Mouse (Mus musculus): Measurements from ENCODE around the gene Gm5447. TPM values are rescaled to one million over a fixed set of nuclear protein-coding genes. Genes with fewer than 3 reads are reported as not detected.

Gm5447 gene
- polyA plus RNA-seq (2016; fragmentation: Nextera tagmentation; extraction: Ambion mirVana): 0.17 and 0.27 TPM in 2 replicates

GRCm38 (mm10) chr13:30973501-30974246 lies at the start of gene Gm5447, which contains the start of gene Exoc2:
Gene Gm5447, plus strand, starts transcription at chr13:30974204.
Gene Exoc2, minus strand, starts transcription at chr13:30974093.
- peak; percentile 94 for ATAC-seq (ENCODE audit: insufficient number of reproducible peaks, insufficient read depth, low FRiP score, low TSS enrichment)
- peak within 1 kb of the TSS; percentile 67 for H3K4me2 ChIP-seq (replicated peaks)
- peaks cover 5% of the 10 kb centered on the region; the same call in 1 of the 2 replicates for H3K4me1 ChIP-seq
- H3K4me3 ChIP-seq: peak within 1 kb of the TSS; percentile 90
- WGBS: under 1% methylated on average over 54 of the region's 54 CpGs
- H3K9me3 ChIP-seq: no peaks in the 10 kb centered on the region
- H3K36me3 ChIP-seq: no peaks in the 10 kb centered on the region
- no peaks in the 10 kb centered on the region for H3K27me3 ChIP-seq
- H3K27ac ChIP-seq: peak within 1 kb of the TSS; percentile 87
- peak within 1 kb of the TSS; percentile 80 for H3K9ac ChIP-seq

GRCm38 (mm10) chr13:30924269-30924668 lies 49.7 kb upstream of the Gm5447 start:
- Histone ChIP-seq H3K36me3 (peaks cover 5% of the 10 kb centered on the region; the same call in 1 of the 2 replicates), H3K4me1 (no peaks in the 10 kb centered on the region), H3K9ac (no peak overlapping the region), H3K4me3 (no peak overlapping the region), H3K4me2 (replicated peaks) (no peak overlapping the region), H3K27me3 (no peaks in the 10 kb centered on the region), H3K27ac (no peak overlapping the region), H3K9me3 (no peaks in the 10 kb centered on the region)
- no peak for ATAC-seq (ENCODE audit: insufficient number of reproducible peaks, insufficient read depth, low FRiP score, low TSS enrichment)
- 89% methylated on average over 6 of the region's 6 CpGs for WGBS

GRCm38 (mm10) chr13:30929119-30929518 lies 44.9 kb upstream of the Gm5447 start:
- Histone ChIP-seq H3K4me1 (no peaks in the 10 kb centered on the region), H3K27ac (no peak overlapping the region), H3K27me3 (no peaks in the 10 kb centered on the region), H3K4me3 (no peak overlapping the region), H3K9me3 (no peaks in the 10 kb centered on the region), H3K36me3 (peaks cover 12% of the 10 kb centered on the region), H3K9ac (no peak overlapping the region), H3K4me2 (replicated peaks) (no peak overlapping the region)
- no peak for ATAC-seq (ENCODE audit: insufficient number of reproducible peaks, insufficient read depth, low FRiP score, low TSS enrichment)
- WGBS: 92% methylated on average over 2 of the region's 2 CpGs

- Histone ChIP-seq H3K27ac (no peak overlapping the region), H3K36me3 (peaks cover 7% of the 10 kb centered on the region), H3K9me3 (no peaks in the 10 kb centered on the region), H3K4me2 (replicated peaks) (no peak overlapping the region), H3K27me3 (no peaks in the 10 kb centered on the region), H3K4me3 (no peak overlapping the region), H3K9ac (no peak overlapping the region), H3K4me1 (no peaks in the 10 kb centered on the region)
- no peak for ATAC-seq (ENCODE audit: insufficient number of reproducible peaks, insufficient read depth, low FRiP score, low TSS enrichment)
- 76% methylated on average over 4 of the region's 4 CpGs for WGBS
These were observed 42.4 kb upstream of the Gm5447 start for GRCm38 (mm10) chr13:30931613-30932012.

- no peak overlapping the region for H3K9ac ChIP-seq
- H3K4me2 ChIP-seq (replicated peaks): no peak overlapping the region
- H3K4me1 ChIP-seq: no peaks in the 10 kb centered on the region
- H3K36me3 ChIP-seq: peaks cover 7% of the 10 kb centered on the region; the same call in 1 of the 2 replicates
- no peak overlapping the region for H3K4me3 ChIP-seq
- H3K27ac ChIP-seq: no peak overlapping the region
- no peaks in the 10 kb centered on the region for H3K27me3 ChIP-seq
- WGBS: 85% methylated on average over 6 of the region's 6 CpGs
- no peak for ATAC-seq (ENCODE audit: insufficient number of reproducible peaks, insufficient read depth, low FRiP score, low TSS enrichment)
- no peaks in the 10 kb centered on the region for H3K9me3 ChIP-seq
These were observed 41.0 kb upstream of the Gm5447 start for GRCm38 (mm10) chr13:30932972-30933371.

- H3K9me3 ChIP-seq: no peaks in the 10 kb centered on the region
- no peak overlapping the region for H3K27ac ChIP-seq
- H3K9ac ChIP-seq: no peak overlapping the region
- H3K4me1 ChIP-seq: no peaks in the 10 kb centered on the region
- H3K36me3 ChIP-seq: 0 out of 2 replicates have a peak, but pooled peaks cover 5% of the 10 kb centered on the region
- no peaks in the 10 kb centered on the region for H3K27me3 ChIP-seq
- H3K4me3 ChIP-seq: no peak overlapping the region
- ATAC-seq (ENCODE audit: insufficient number of reproducible peaks, insufficient read depth, low FRiP score, low TSS enrichment): no peak
- no peak overlapping the region for H3K4me2 ChIP-seq (replicated peaks)
These were observed 28.2 kb upstream of the Gm5447 start for GRCm38 (mm10) chr13:30945788-30946187.

GRCm38 (mm10) chr13:30947129-30947528 lies 26.9 kb upstream of the Gm5447 start:
- 95% methylated on average over 15 of the region's 15 CpGs for WGBS
- H3K36me3 ChIP-seq: 0 out of 2 replicates have a peak, but pooled peaks cover 5% of the 10 kb centered on the region

GRCm38 (mm10) chr13:30947540-30947939 lies 26.5 kb upstream of the Gm5447 start, which contains the start of gene Hus1b:
Gene Hus1b, minus strand, starts transcription at chr13:30947759.
- H3K27me3 ChIP-seq: no peaks in the 10 kb centered on the region
- no peak within 1 kb of the TSS for H3K4me3 ChIP-seq
- no peaks in the 10 kb centered on the region for H3K9me3 ChIP-seq
- H3K27ac ChIP-seq: no peak within 1 kb of the TSS
- 92% methylated on average over 11 of the region's 11 CpGs for WGBS
- H3K36me3 ChIP-seq: 0 out of 2 replicates have a peak, but pooled peaks cover 5% of the 10 kb centered on the region
- H3K4me2 ChIP-seq (replicated peaks): no peak within 1 kb of the TSS
- no peak for ATAC-seq (ENCODE audit: insufficient number of reproducible peaks, insufficient read depth, low FRiP score, low TSS enrichment)
- no peaks in the 10 kb centered on the region for H3K4me1 ChIP-seq
- H3K9ac ChIP-seq: no peak within 1 kb of the TSS

More at GRCm38 (mm10) chr13:30947129-30947528, 26.9 kb upstream of the Gm5447 start:
- no peak overlapping the region for H3K9ac ChIP-seq
- H3K9me3 ChIP-seq: no peaks in the 10 kb centered on the region
- no peaks in the 10 kb centered on the region for H3K4me1 ChIP-seq
- no peak overlapping the region for H3K27ac ChIP-seq
- ATAC-seq (ENCODE audit: insufficient number of reproducible peaks, insufficient read depth, low FRiP score, low TSS enrichment): no peak
- no peak overlapping the region for H3K4me3 ChIP-seq
- H3K27me3 ChIP-seq: no peaks in the 10 kb centered on the region
- H3K4me2 ChIP-seq (replicated peaks): no peak overlapping the region

GRCm38 (mm10) chr13:30949181-30949580 lies 24.8 kb upstream of the Gm5447 start:
- Histone ChIP-seq H3K36me3 (0 out of 2 replicates have a peak, but pooled peaks cover 5% of the 10 kb centered on the region), H3K4me3 (no peak overlapping the region), H3K4me2 (replicated peaks) (no peak overlapping the region), H3K27ac (no peak overlapping the region), H3K9ac (no peak overlapping the region), H3K27me3 (no peaks in the 10 kb centered on the region), H3K4me1 (no peaks in the 10 kb centered on the region), H3K9me3 (no peaks in the 10 kb centered on the region)
- 96% methylated on average over 9 of the region's 9 CpGs for WGBS
- no peak for ATAC-seq (ENCODE audit: insufficient number of reproducible peaks, insufficient read depth, low FRiP score, low TSS enrichment)

GRCm38 (mm10) chr13:30952044-30952443 lies 22.0 kb upstream of the Gm5447 start:
- no peaks in the 10 kb centered on the region for H3K4me1 ChIP-seq
- 86% methylated on average over 2 of the region's 2 CpGs for WGBS
- no peaks in the 10 kb centered on the region for H3K27me3 ChIP-seq
- H3K36me3 ChIP-seq: 0 out of 2 replicates have a peak, but pooled peaks cover 4% of the 10 kb centered on the region
- no peak overlapping the region for H3K27ac ChIP-seq
- H3K4me2 ChIP-seq (replicated peaks): no peak overlapping the region
- ATAC-seq (ENCODE audit: insufficient number of reproducible peaks, insufficient read depth, low FRiP score, low TSS enrichment): no peak
- no peak overlapping the region for H3K9ac ChIP-seq
- H3K9me3 ChIP-seq: no peaks in the 10 kb centered on the region
- no peak overlapping the region for H3K4me3 ChIP-seq

GRCm38 (mm10) chr13:30953580-30953979 lies 20.4 kb upstream of the Gm5447 start:
- Histone ChIP-seq H3K4me2 (replicated peaks) (no peak overlapping the region), H3K27ac (no peak overlapping the region), H3K4me3 (no peak overlapping the region), H3K27me3 (no peaks in the 10 kb centered on the region), H3K4me1 (no peaks in the 10 kb centered on the region), H3K9me3 (no peaks in the 10 kb centered on the region), H3K9ac (no peak overlapping the region), H3K36me3 (no peaks in the 10 kb centered on the region)
- no peak for ATAC-seq (ENCODE audit: insufficient number of reproducible peaks, insufficient read depth, low FRiP score, low TSS enrichment)
- WGBS: 67% methylated on average over 1 of the region's 1 CpGs

GRCm38 (mm10) chr13:30960714-30961113 lies 13.3 kb upstream of the Gm5447 start:
- Histone ChIP-seq H3K9ac (no peak overlapping the region), H3K36me3 (0 out of 2 replicates have a peak, but pooled peaks cover 3% of the 10 kb centered on the region), H3K27ac (no peak overlapping the region), H3K4me3 (no peak overlapping the region), H3K27me3 (no peaks in the 10 kb centered on the region), H3K4me1 (0 out of 2 replicates have a peak, but pooled peaks cover 2% of the 10 kb centered on the region), H3K4me2 (replicated peaks) (no peak overlapping the region), H3K9me3 (no peaks in the 10 kb centered on the region)
- whole genome bisulfite sequencing: 86% methylated on average over 2 of the region's 2 CpGs
- ATAC-seq (ENCODE audit: insufficient number of reproducible peaks, insufficient read depth, low FRiP score, low TSS enrichment): no peak
